Mouse (Mus musculus) forebrain, embryonic 10.5 days (tissue): Measurements from ENCODE around the gene Esyt1. TPM values are rescaled to one million over a fixed set of nuclear protein-coding genes. Genes with fewer than 3 reads are reported as not detected.
"Not testable (repeated sequence)": the region's sequence is repeated elsewhere in the genome, so short reads cannot be mapped to it uniquely, and the experiment has no call there.

ENCODE experiments used
- DNase-seq: peaks from one replicate; pipeline ENCODE4 v3.0.0-alpha.2; 2017; ENCODE audit warnings: low spot score; ENCODE audit errors: extremely low spot score
- H3K27ac ChIP-seq: fragments of 300-500 bp; sonication (generic); 2 replicates; pipeline ENCODE4 v1.5.1; 2016; ENCODE audit warnings: mild to moderate bottlenecking
- H3K27me3 ChIP-seq: fragments of 300-500 bp; sonication (generic); 2 replicates; pipeline ENCODE4 v1.6.1; 2016; ENCODE audit warnings: mild to moderate bottlenecking; ENCODE audit not compliant: poor library complexity, severe bottlenecking
- H3K36me3 ChIP-seq: fragments of 300-500 bp; sonication (generic); replicated peaks from 2 replicates; pipeline ENCODE4 v1.6.1; 2016; ENCODE audit warnings: mild to moderate bottlenecking, moderate library complexity
- H3K4me1 ChIP-seq: fragments of 300-500 bp; sonication (generic); 2 replicates; pipeline ENCODE4 v1.6.1; 2016
- H3K4me3 ChIP-seq: fragments of 300-500 bp; sonication (generic); 2 replicates; pipeline ENCODE4 v1.5.1; 2016; ENCODE audit warnings: mild to moderate bottlenecking, moderate library complexity
- H3K9me3 ChIP-seq: fragments of 300-500 bp; sonication (generic); 2 replicates; pipeline ENCODE4 v1.6.1; 2016; ENCODE audit warnings: mild to moderate bottlenecking, moderate library complexity
- WGBS: fragments of 180-500 bp; shearing (Covaris S2); methylation state at CpG from one replicate; pipeline ENCODE4 v1.1.7; 2016; 5-methylcytosine and 5-hydroxymethylcytosine counted together
- polyA plus RNA-seq: library from polyadenylated mRNA; unstranded; fragments of >200 nt; fragmentation: Nextera tagmentation; extraction: Ambion mirVana; gene quantifications from 2 replicates; pipeline ENCODE4 v1.2.1, GENCODE M21; 2016

The Esyt1 gene
- polyA plus RNA-seq, 1 experiment from 2014 or later = 10.3 TPM

DNA sequence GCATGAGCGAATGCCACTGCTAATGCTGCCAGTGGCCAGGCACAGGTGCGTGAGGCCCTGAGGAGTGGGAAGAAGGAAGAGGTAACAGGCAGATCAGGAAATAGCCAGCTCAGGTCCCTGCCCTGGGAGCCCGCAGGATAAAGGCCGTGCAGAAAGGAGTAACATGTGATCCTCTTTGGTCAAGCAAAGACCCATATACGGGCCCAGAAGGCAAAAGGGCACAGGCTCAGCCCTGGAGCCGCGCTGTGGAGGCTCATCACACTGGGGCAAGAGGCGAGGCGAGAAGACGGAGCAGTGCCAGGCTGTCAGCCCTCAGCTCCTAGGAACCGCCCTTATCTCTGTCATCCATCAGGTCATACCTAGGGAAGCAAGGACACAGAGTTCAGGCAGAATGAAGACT is 15.4 kb downstream of the Esyt1 start:
- no peaks in the 10 kb centered on the region for H3K4me1 ChIP-seq
- H3K4me3 ChIP-seq = no peak overlapping the region
- H3K36me3 ChIP-seq = peaks cover 4% of the 10 kb centered on the region; the same call in 1 of the 2 replicates
- no peak overlapping the region for H3K27ac ChIP-seq
- WGBS = 86% methylated on average over 11 of the region's 11 CpGs
- 0 out of 2 replicates have a peak, but pooled peaks cover 2% of the 10 kb centered on the region for H3K9me3 ChIP-seq
- no peak for DNase-seq
- H3K27me3 ChIP-seq = peaks cover 6% of the 10 kb centered on the region

DNA sequence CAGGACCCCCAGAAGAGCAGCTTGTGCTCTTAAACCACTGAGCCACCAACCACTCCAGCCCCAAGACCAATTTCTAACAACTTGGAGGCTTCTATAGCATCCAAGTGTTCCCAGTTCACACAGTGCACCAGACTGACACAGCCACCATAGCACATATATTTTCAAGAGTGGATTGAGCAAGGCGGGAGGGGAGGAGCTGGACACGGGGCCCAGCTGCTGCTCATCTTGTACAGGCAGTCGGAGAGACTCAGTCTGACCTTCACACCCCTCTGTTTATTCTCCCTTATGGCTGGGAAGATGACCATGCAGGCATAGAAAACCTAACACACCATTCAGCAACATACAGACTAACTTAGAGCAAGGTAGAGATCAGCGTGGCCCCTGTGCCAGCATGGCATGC is 15.8 kb downstream of the Esyt1 start:
- no peak for DNase-seq
- Histone ChIP-seq H3K36me3 (peaks cover 4% of the 10 kb centered on the region; the same call in 1 of the 2 replicates), H3K9me3 (0 out of 2 replicates have a peak, but pooled peaks cover 2% of the 10 kb centered on the region), H3K4me1 (no peaks in the 10 kb centered on the region), H3K27me3 (peaks cover 1% of the 10 kb centered on the region), H3K27ac (no peak overlapping the region), H3K4me3 (no peak overlapping the region)
- WGBS = 87% methylated on average over 4 of the region's 4 CpGs

- Histone ChIP-seq H3K4me1 (no peaks in the 10 kb centered on the region), H3K27me3 (no peaks in the 10 kb centered on the region), H3K36me3 (peaks cover 4% of the 10 kb centered on the region; the same call in 1 of the 2 replicates), H3K27ac (no peak overlapping the region), H3K9me3 (0 out of 2 replicates have a peak, but pooled peaks cover 2% of the 10 kb centered on the region), H3K4me3 (no peak overlapping the region)
- no peak for DNase-seq
- WGBS = 92% methylated on average over 9 of the region's 9 CpGs
These were observed 16.5 kb downstream of the Esyt1 start for GRCm38 (mm10) chr10:128509203-128509602.

GRCm38 (mm10) chr10:128508260-128508659 is 17.4 kb downstream of the Esyt1 start:
- Histone ChIP-seq H3K4me3 (no peak overlapping the region), H3K4me1 (no peaks in the 10 kb centered on the region), H3K27me3 (no peaks in the 10 kb centered on the region), H3K36me3 (peaks cover 4% of the 10 kb centered on the region; the same call in 1 of the 2 replicates), H3K9me3 (0 out of 2 replicates have a peak, but pooled peaks cover 2% of the 10 kb centered on the region), H3K27ac (no peak overlapping the region)
- DNase-seq = no peak
- WGBS = 87% methylated on average over 9 of the region's 9 CpGs

- Histone ChIP-seq H3K36me3 (peaks cover 3% of the 10 kb centered on the region; the same call in 1 of the 2 replicates), H3K27me3 (no peaks in the 10 kb centered on the region), H3K4me3 (no peak overlapping the region), H3K27ac (no peak overlapping the region), H3K4me1 (no peaks in the 10 kb centered on the region), H3K9me3 (0 out of 2 replicates have a peak, but pooled peaks cover 2% of the 10 kb centered on the region)
- DNase-seq = no peak
- 93% methylated on average over 14 of the region's 14 CpGs for WGBS
These were observed 19.7 kb downstream of the Esyt1 start for GRCm38 (mm10) chr10:128505974-128506373.

GRCm38 (mm10) chr10:128505371-128505667 is 20.4 kb downstream of the Esyt1 start:
- H3K27ac ChIP-seq, H3K9me3 ChIP-seq, DNase-seq, H3K36me3 ChIP-seq, H3K27me3 ChIP-seq, H3K4me3 ChIP-seq, H3K4me1 ChIP-seq: not testable (repeated sequence)
- 87% methylated on average over 5 of the region's 5 CpGs for WGBS

DNA sequence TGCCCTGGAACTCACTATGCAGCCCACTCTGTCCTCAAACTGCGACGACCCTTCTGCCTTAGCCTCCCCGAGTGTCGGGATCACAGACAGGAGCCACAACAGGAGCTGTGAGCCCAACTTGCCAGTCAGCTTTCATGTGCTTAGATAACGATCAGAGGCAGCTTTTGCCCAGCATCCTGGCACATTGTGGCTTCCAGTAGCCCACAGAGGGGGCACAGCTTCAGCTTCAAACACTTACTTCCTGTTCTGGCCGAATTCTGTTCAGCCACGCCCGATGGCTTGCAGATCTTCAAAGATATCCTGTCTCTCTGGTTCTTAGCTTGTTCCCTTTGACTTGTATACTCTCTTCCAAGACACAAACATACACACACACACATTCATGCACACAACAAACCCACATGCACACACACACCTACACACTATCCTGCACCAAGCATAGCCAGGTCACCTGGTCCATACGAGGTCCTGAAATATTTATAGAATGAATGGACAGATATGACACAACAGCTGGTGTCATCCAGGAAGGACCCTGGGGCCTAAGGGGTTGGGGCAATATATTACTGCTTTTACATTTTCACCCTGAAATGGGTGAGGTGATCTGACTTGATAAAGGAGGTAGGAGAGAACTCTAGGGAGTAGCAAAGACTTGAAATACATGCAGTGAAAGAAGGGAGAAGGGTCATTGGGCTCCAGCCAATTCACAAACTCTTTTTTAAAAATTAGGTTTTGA is 20.9 kb downstream of the Esyt1 start:
- no peaks in the 10 kb centered on the region for H3K27me3 ChIP-seq
- no peak overlapping the region for H3K4me3 ChIP-seq
- H3K27ac ChIP-seq = 0 out of 2 replicates have a peak overlapping the region, but pooled peaks have one; percentile 6
- no peaks in the 10 kb centered on the region for H3K4me1 ChIP-seq
- WGBS = 79% methylated on average over 9 of the region's 9 CpGs
- H3K9me3 ChIP-seq = 0 out of 2 replicates have a peak, but pooled peaks cover 2% of the 10 kb centered on the region
- DNase-seq = no peak
- peaks cover 3% of the 10 kb centered on the region; the same call in 1 of the 2 replicates for H3K36me3 ChIP-seq

- H3K9me3 ChIP-seq = 0 out of 2 replicates have a peak, but pooled peaks cover 2% of the 10 kb centered on the region
- H3K36me3 ChIP-seq = peaks cover 3% of the 10 kb centered on the region; the same call in 1 of the 2 replicates
- no peak overlapping the region for H3K4me3 ChIP-seq
- no peak overlapping the region for H3K27ac ChIP-seq
- no peak for DNase-seq
- H3K27me3 ChIP-seq = no peaks in the 10 kb centered on the region
- peaks cover 7% of the 10 kb centered on the region for H3K4me1 ChIP-seq
- 97% methylated on average over 3 of the region's 3 CpGs for WGBS
These were observed 21.7 kb downstream of the Esyt1 start for GRCm38 (mm10) chr10:128504012-128504411.

DNA sequence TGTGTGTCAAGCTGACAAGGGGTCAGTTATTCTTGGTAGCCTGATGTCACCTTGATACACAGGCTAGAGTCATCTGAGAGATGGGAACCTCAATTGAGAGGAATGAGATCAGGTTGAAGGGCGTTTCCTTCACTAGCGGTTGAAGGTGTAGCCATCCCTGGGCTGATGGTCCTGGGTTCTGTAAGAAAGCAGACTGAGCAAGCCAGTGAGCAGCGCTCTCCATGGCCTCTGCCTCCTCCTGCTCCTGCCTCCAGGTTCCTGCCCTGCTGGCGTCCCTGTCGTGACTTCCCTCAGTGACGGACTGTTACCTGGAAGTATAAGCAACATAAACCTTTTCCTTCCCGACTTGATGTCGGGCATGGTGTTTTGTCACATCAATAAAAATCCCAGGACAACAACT is 22.1 kb downstream of the Esyt1 start:
- H3K27me3 ChIP-seq = no peaks in the 10 kb centered on the region
- peaks cover 3% of the 10 kb centered on the region; the same call in 1 of the 2 replicates for H3K36me3 ChIP-seq
- peaks cover 7% of the 10 kb centered on the region for H3K4me1 ChIP-seq
- H3K4me3 ChIP-seq = no peak overlapping the region
- no peak overlapping the region for H3K27ac ChIP-seq
- DNase-seq = no peak
- H3K9me3 ChIP-seq = 0 out of 2 replicates have a peak, but pooled peaks cover 2% of the 10 kb centered on the region
- WGBS = 73% methylated on average over 8 of the region's 8 CpGs

DNA sequence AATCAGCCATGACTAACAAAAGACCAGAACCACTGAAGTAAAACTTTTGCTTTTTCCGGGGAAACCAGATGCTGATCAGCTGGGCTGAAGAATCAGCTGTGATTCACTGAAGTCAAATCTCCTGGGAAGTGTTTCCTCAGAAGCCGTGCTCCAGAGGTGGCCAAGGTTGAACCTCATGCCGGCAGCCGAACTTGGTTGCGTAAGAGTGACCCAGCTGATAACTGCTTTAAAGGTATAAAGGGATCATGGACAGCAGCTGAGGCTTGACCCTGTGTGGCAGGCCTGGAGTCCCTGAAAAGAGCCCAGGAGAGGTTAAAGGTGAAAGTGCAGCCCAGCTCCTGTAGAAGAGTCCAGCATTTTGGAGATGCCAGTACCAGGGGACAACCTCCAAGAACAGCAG is 23.3 kb downstream of the Esyt1 start:
- H3K4me1 ChIP-seq = peaks cover 19% of the 10 kb centered on the region

GRCm38 (mm10) chr10:128499116-128499671 is 26.5 kb downstream of the Esyt1 start:
- H3K4me1 ChIP-seq = peaks cover 43% of the 10 kb centered on the region
- H3K9me3 ChIP-seq = no peaks in the 10 kb centered on the region
- 4% methylated on average over 21 of the region's 21 CpGs for WGBS
- peaks cover 14% of the 10 kb centered on the region for H3K27me3 ChIP-seq
- peak; percentile 57 for DNase-seq
- no peaks in the 10 kb centered on the region for H3K36me3 ChIP-seq
- H3K27ac ChIP-seq = peak overlapping the region; percentile 81
- H3K4me3 ChIP-seq = peak overlapping the region; percentile 67

More for the DNA sequence above, 23.3 kb downstream of the Esyt1 start:
- no peak overlapping the region for H3K27ac ChIP-seq
- H3K27me3 ChIP-seq = peaks cover 1% of the 10 kb centered on the region; the same call in 1 of the 2 replicates
- H3K4me3 ChIP-seq = no peak overlapping the region
- H3K9me3 ChIP-seq = 0 out of 2 replicates have a peak, but pooled peaks cover 2% of the 10 kb centered on the region
- no peak for DNase-seq
- 90% methylated on average over 5 of the region's 5 CpGs for WGBS
- peaks cover 3% of the 10 kb centered on the region; the same call in 1 of the 2 replicates for H3K36me3 ChIP-seq

GRCm38 (mm10) chr10:128498590-128498989 is 27.1 kb downstream of the Esyt1 start, which contains the start of gene Myl6b:
Gene Myl6b, minus strand, starts transcription at chr10:128498685.
- DNase-seq = peak; percentile 97
- Histone ChIP-seq H3K9me3 (no peaks in the 10 kb centered on the region), H3K27ac (peak within 1 kb of the TSS; percentile 81), H3K36me3 (no peaks in the 10 kb centered on the region), H3K4me1 (peaks cover 43% of the 10 kb centered on the region), H3K4me3 (peak within 1 kb of the TSS; percentile 67), H3K27me3 (peaks cover 14% of the 10 kb centered on the region)
- WGBS = under 1% methylated on average over 27 of the region's 27 CpGs
